Mouse (Mus musculus): ENCODE data around the gene Abcb6.

The Abcb6 gene

DNA sequence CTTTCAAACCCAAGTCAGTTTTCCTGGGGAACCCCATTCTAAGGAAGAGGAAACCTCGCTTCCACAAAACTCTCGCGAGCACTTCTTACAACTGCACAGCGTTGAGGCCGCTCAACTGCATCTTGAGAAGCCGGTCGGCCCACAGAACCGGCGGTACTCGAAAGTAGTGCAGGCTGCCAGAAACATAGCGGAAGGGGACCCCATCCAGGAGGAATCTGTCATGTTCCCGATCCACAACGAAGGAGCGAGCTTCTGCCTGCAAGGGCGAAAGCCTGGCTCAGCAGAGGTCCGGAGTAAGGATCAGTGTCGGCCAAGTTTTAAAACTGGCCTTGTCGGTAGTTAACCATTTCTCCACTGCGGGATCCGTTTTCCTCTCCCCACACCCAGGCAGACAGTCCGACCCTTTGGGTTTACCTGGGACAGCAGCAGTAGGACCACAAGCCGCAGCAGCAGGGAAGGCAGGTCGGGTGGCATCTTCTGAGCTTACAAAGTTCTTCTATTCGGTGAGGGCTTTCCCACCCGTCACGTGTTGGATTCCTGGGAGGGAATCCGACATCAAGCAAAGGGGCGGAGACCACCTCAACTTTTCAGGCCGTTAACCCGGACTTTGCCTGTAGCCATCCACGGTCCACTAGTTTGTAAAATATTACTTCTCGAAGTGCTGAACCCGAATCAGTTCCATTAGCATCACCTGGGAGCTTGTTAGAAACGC is 28.9 kb upstream of the Abcb6 start:
- DNase-seq (ENCODE audit: inconsistent age in 2 of 2, low spot score in 1 of 2): peak; percentile 52 to 87

- no peak for DNase-seq (ENCODE audit: inconsistent age in 2 of 2, low spot score in 1 of 2)
Observed at GRCm38 (mm10) chr1:75201236-75201635, 21.0 kb upstream of the Abcb6 start.

GRCm38 (mm10) chr1:75192452-75192851 is 12.3 kb upstream of the Abcb6 start:
- peak in 1 of 2 experiments; percentile 64 for DNase-seq (ENCODE audit: inconsistent age in 2 of 2, low spot score in 1 of 2)

DNA sequence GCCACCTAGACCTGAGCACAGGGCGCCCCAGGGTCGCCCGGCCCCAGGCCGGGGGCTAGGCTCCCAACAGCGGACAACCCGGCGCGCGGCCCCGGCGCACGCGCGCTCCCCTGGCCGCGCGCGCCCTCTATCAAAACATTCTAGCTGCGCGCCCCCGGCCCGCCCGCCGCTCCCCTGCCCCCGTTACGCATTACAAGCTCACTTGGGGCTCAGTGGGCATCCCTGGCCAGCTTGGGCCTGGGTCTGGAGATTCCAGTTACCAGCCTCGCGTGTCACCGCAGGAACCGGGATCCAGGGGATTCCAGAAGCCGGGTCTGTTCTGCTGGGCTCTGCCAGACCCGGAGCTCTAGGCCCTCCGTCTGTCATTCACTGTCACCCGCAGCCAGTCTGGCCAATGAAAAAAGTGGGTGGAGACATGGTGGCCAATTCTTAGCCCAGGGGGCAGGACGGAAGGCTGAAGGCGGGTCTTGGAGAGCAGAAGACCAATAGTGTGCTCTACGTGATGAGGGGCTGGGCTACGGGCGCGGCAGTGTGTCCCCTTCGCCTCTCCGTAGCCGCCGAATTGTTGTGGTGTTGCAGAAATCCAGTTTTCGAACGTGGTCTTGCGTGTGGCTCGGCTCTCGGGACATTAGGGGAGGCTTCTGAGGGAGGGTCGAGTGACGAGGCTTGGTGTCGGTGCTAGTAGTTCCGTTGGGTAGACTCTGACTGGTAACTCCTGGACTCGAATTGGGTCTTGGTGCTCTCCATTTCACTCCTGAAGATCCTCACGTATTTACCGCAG is 11.6 kb upstream of the Abcb6 start, which contains the start of the genes Ankzf1 and Atg9a:
Gene Ankzf1 (plus strand): TSS at position 530 of the 781 bp plus-strand sequence.
Gene Atg9a (minus strand): TSS at position 575 of the 781 bp plus-strand sequence.
- peak; percentile 97 to 98 for DNase-seq (ENCODE audit: inconsistent age in 2 of 2, low spot score in 1 of 2)

GRCm38 (mm10) chr1:75191258-75191621 is 11.0 kb upstream of the Abcb6 start:
- DNase-seq (ENCODE audit: inconsistent age in 2 of 2, low spot score in 1 of 2): no peak

DNA sequence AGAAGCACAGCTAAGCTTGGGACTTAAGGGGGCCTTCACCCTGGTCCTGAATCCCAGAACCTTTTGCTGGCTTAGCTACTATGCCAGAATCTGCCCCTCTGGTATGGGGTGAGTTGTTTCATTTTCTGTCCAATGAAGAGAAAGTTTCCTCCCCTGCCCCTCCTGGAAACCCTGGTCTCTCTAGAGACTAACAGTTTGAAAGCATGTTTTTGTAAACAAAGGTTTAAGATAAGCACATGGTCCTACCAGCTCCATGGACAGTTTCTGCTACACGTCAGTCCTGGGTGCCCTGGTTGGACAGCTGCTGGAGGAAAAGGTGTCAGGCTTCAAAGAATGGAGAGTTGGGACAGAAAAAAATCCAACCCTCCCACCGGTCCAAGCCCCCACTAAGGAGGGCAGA is 10.4 kb upstream of the Abcb6 start:
- DNase-seq (ENCODE audit: inconsistent age in 2 of 2, low spot score in 1 of 2): no peak

GRCm38 (mm10) chr1:75187914-75188483 is 7.8 kb upstream of the Abcb6 start:
- no peak for DNase-seq (ENCODE audit: inconsistent age in 2 of 2, low spot score in 1 of 2)

GRCm38 (mm10) chr1:75187126-75187525 is 6.9 kb upstream of the Abcb6 start:
- DNase-seq (ENCODE audit: inconsistent age in 2 of 2, low spot score in 1 of 2): no peak

- DNase-seq (ENCODE audit: inconsistent age in 2 of 2, low spot score in 1 of 2): no peak
Observed at GRCm38 (mm10) chr1:75185495-75185894, 5.3 kb upstream of the Abcb6 start.

DNA sequence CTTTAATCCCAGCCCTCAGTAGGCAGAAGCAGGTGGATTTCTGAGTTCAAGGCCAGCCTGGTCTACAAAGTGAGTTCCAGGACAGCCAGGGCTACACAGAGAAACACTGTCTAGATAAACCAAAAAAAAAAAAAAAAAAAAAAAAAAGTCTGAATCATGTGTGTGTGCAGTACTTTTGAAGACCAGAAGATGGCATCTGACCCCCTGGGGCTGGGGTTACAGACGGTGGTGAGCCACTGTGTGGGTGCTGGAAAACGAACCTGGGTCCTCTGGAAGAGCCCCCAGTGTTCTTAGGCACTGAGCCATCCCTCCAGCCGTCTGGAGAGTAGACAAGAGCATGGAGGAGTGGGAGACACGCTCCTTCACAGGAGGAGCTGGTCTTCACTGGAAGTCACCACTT is 2.0 kb upstream of the Abcb6 start:
- no peak for DNase-seq (ENCODE audit: inconsistent age in 2 of 2, low spot score in 1 of 2)

DNA sequence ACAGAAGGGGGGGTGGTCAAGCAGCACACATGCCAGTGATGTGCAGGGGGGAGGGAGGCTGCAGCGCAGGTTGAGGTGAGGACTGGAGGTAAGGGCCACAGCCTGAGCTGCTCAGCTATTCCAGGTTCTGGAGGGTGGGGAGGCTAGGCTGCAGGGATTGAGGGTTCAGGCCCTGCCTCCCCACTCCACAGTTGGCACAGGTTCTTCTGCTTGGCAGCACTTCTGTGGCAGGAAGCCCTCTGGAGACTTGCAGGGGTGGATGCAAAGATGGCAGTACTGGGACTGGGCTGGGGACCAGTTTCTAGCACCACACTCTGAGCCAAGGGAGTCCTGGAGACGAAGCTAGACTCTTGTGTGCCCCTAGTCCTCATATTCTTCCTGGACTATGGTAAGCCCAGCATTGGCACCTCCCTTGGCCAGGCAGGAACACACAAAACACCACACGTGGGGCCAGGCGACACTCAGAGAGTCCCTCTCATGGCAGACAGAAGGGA is 1.2 kb upstream of the Abcb6 start:
- no peak for DNase-seq (ENCODE audit: inconsistent age in 2 of 2, low spot score in 1 of 2)

DNA sequence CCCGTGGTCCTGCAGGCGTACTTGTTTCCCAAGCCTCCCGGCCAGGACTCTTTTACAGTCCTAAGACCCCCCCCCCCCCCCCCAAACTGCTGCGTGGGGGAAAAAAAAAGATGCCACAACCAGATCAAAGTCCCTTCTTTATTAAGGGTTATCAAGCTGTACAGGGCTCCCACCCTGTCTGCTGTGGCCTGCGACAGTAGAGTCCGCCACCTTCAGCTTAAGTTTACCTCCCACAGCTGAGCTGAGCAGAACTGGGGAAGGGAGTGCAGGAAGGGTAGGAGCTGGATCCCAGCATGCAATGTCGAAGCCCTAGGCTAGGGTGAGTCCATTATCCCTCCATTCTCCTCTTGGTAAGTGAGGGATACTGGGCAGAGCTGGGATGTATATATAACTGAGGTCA is 549 bp upstream of the Abcb6 start:
- no peak for DNase-seq (ENCODE audit: inconsistent age in 2 of 2, low spot score in 1 of 2)

DNA sequence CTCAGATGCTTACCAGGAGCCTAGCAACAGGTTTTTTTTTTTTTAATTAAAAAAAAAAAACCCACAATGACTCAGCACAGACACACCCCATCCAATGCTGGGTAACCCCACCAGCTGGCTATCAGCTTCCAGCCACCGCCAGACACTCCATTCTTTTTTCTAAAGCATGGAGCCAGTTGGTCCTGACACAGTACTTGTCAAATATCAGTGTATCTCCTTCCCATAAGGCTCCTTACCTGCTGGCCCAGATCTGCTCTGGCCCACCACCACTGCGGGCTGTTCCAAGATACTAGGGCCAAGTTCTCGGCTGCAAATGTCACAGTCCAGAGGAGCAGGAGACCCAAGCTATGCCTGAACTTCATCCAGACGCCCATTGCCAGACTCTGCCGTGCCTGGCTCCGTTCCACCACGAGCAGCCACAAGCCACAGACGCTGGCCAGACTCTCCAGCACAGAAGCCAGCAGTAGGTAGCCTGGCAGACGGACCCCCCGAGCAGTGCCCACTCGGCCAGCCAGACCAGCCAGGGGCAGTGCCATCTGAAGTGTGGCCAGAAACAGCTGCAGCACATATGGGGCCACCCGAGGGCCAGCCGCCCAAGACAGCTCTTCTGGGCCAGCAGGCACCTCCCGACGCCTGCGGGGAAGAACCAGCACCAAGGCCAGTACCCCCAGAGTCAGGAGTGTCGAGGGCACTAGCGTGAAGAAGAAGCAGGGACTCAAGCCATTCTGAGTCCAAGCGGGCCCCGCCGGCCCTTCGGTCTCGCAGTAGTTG is 673 bp downstream of the Abcb6 start:
- DNase-seq (ENCODE audit: inconsistent age in 2 of 2, low spot score in 1 of 2): peak; percentile 54 to 76

- peak; percentile 97 to 99 for DNase-seq (ENCODE audit: inconsistent age in 2 of 2, low spot score in 1 of 2)
Observed at GRCm38 (mm10) chr1:75168472-75169464, 11.4 kb downstream of the Abcb6 start, which contains the start of gene Zfand2b. TSS of gene Zfand2b (plus strand) at chr1:75168646.

GRCm38 (mm10) chr1:75168093-75168471 is 12.1 kb downstream of the Abcb6 start:
- DNase-seq (ENCODE audit: inconsistent age in 2 of 2, low spot score in 1 of 2): no peak

DNA sequence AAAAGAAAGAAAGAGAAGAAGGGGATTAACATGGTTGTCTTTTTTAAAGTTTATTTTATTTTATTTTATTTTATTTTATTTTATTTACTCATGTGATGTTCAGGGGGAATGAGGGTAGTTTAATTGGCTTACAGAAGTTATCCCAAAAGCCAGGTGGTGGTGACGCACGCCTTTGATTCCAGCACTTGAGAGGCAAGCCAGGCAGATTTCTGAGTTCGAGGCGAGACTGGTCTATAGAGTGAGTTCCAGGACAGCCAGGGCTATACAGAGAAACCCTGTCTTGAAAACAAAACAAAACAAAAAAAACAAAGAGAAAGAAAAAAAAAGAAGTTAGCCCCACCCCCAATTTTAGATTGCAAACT is 20.0 kb downstream of the Abcb6 start:
- DNase-seq (ENCODE audit: inconsistent age in 2 of 2, low spot score in 1 of 2): no peak

GRCm38 (mm10) chr1:75159540-75160255 is 20.5 kb downstream of the Abcb6 start:
- no peak for DNase-seq (ENCODE audit: inconsistent age in 2 of 2, low spot score in 1 of 2)

GRCm38 (mm10) chr1:75158990-75159389 is 21.2 kb downstream of the Abcb6 start:
- DNase-seq (ENCODE audit: inconsistent age in 2 of 2, low spot score in 1 of 2): no peak

- DNase-seq (ENCODE audit: inconsistent age in 2 of 2, low spot score in 1 of 2): no peak
Observed at GRCm38 (mm10) chr1:75155837-75156236, 24.4 kb downstream of the Abcb6 start.

Measured in adrenal gland, adult (tissue).